Mouse (Mus musculus) liver, embryonic 14.5 days (tissue): Measurements from ENCODE around the gene Plvap. TPM values are rescaled to one million over a fixed set of nuclear protein-coding genes. Genes with fewer than 3 reads are reported as not detected.

Experiments used
- ATAC-seq: fragments of 200-750 bp; cut with Nextera tagmentation; 2 replicates; pipeline ENCODE4 v1.8.0; 2017; ENCODE audit warnings: moderate number of reproducible peaks, mild to moderate bottlenecking, moderate library complexity; ENCODE audit not compliant: insufficient read depth
- DNase-seq, 3 experiments: peaks; one replicate each; pipeline ENCODE4 v3.0.0-alpha.2; 2012 to 2013; ENCODE audit warnings: low read depth in 3 of 3, low spot score in 3 of 3
- H3K27ac ChIP-seq: fragments of 300-500 bp; sonication (generic); 2 replicates; pipeline ENCODE4 v1.5.1; 2014; ENCODE audit warnings: moderate library complexity, mild to moderate bottlenecking, control low read depth, inconsistent platforms
- H3K27me3 ChIP-seq: fragments of 300-500 bp; sonication (generic); 2 replicates; pipeline ENCODE4 v1.6.1; 2014; ENCODE audit warnings: mild to moderate bottlenecking, low read length, moderate library complexity; ENCODE audit not compliant: control insufficient read depth, insufficient read depth
- H3K36me3 ChIP-seq: fragments of 300-500 bp; sonication (generic); replicated peaks from 2 replicates; pipeline ENCODE4 v1.6.1; 2014; ENCODE audit warnings: low read depth; ENCODE audit not compliant: control insufficient read depth, insufficient read depth
- H3K4me1 ChIP-seq, 2 experiments: fragments of 200-500 bp in 1 of 2; fragments of 300-500 bp in 1 of 2; sonication (generic) in 1 of 2; replicated peaks; 2 replicates each; pipeline ENCODE4 v1.6.1; 2012 to 2014; ENCODE audit warnings: antibody characterized with exemption in 1 of 2, inconsistent platforms in 1 of 2, low read length in 1 of 2; ENCODE audit not compliant: control insufficient read depth in 2 of 2, insufficient read depth in 2 of 2
- H3K4me2 ChIP-seq: fragments of 300-500 bp; sonication (generic); 2 replicates; pipeline ENCODE4 v1.6.1; 2014; ENCODE audit warnings: low read depth, mild to moderate bottlenecking, control low read depth, moderate library complexity
- H3K4me3 ChIP-seq, 2 experiments: fragments of 200-500 bp in 1 of 2; fragments of 300-500 bp in 1 of 2; sonication (generic) in 1 of 2; 2 replicates each; pipeline ENCODE4 v1.5.1; 2012 to 2014; ENCODE audit warnings: low read depth in 2 of 2, low read length in 2 of 2, mild to moderate bottlenecking in 2 of 2, control low read depth in 1 of 2, inconsistent platforms in 1 of 2, moderate library complexity in 1 of 2; ENCODE audit not compliant: insufficient read depth in 1 of 2
- H3K9ac ChIP-seq: fragments of 300-500 bp; sonication (generic); replicated peaks from 2 replicates; pipeline ENCODE4 v1.6.1; 2014; ENCODE audit warnings: mild to moderate bottlenecking, control low read depth, moderate library complexity
- H3K9me3 ChIP-seq: fragments of 300-500 bp; sonication (generic); 2 replicates; pipeline ENCODE4 v1.6.1; 2016; ENCODE audit warnings: low read length, mixed read lengths; ENCODE audit not compliant: control insufficient read depth
- CTCF ChIP-seq: IDR thresholded peaks from 2 replicates; pipeline ENCODE4 v1.5.1; 2016; ENCODE audit warnings: antibody characterized with exemption, low read depth, control low read depth
- EP300 ChIP-seq: IDR thresholded peaks from 2 replicates; pipeline ENCODE4 v1.6.1; 2016; ENCODE audit warnings: antibody characterized with exemption, low read depth
- WGBS: fragments of 180-500 bp; shearing (Covaris S2); extraction: QIAGEN DNeasy Blood & Tissue Kit; methylation state at CpG from one replicate; pipeline ENCODE4 v1.1.7; 2014; ENCODE audit not compliant: insufficient replicate concordance; 5-methylcytosine and 5-hydroxymethylcytosine counted together
- polyA plus RNA-seq, 2 experiments: library from polyadenylated mRNA; depleted of rRNA in 1 of 2; stranded (reverse) in 1 of 2; unstranded in 1 of 2; fragments of >200 nt; fragmentation: Nextera tagmentation in 1 of 2; extraction: Ambion mirVana in 1 of 2; gene quantifications; 2 replicates each; pipeline versions ENCODE4 v1.2.1 to v1.2.3; 2012 to 2014

Plvap gene
- polyA plus RNA-seq, 2 experiments, result 15.9 to 16.8 TPM

DNA sequence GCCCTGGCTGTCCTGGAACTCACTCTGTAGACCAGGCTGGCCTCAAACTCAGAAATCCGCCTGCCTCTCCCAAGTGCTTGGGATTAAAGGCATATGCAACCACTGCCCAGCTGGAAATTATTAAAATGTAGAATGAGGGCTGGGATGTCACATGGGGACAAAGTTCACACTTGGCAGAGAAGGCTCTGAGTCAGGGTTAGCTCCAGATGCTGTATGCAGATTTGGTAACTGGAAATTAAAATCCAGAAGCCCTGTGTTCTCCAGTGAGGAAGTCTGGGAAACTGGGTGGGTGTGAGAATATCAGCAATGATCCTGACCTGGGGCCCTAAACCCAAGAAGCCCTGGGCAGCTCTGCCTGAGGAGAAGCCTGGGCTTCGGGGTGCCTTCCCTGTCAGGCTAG is 2.2 kb downstream of the Plvap start:
- no peak for TF ChIP-seq EP300
- TF ChIP-seq CTCF, result no peak
- H3K4me2 ChIP-seq, result no peak overlapping the region
- DNase-seq, result no peak
- peaks cover 25% of the 10 kb centered on the region for H3K27me3 ChIP-seq
- H3K9ac ChIP-seq, result no peak overlapping the region
- no peak overlapping the region for H3K4me3 ChIP-seq
- H3K9me3 ChIP-seq, result no peaks in the 10 kb centered on the region
- H3K27ac ChIP-seq, result no peak overlapping the region
- no peaks in the 10 kb centered on the region for H3K36me3 ChIP-seq
- WGBS, result 57% methylated on average over 2 of the region's 2 CpGs
- peaks cover 5 to 7% of the 10 kb centered on the region in 2 experiments; a peak in 3 of 4 replicates for H3K4me1 ChIP-seq
- no peak for ATAC-seq

DNA sequence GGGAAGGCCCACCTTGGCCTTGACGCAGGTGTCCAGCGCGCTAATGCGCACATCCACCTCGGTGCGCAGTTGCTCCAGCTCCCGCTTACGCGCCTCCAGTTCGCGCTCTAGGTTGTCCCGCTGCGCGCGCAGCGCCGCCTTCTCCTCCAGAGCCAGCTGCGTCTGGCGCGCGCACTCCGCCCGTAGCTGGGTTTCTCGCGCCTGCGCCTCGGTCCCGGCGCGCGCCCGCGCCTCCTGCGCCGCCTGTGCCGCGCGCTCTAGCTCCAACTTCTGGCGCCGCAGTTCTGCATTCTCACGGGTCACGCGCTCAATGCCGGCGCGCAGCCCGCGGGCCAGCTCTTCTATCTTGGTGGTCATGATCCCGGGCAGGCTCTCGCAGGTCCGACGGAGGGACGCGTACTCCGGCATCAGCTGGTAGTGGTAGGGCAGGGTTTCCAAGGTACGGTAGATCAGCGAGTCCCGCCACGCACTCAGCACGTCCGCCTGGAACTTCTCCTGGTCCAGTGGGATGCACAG is 3.9 kb downstream of the Plvap start:
- H3K9ac ChIP-seq, result no peak overlapping the region
- peak; percentile 42 to 58 (median 49) for DNase-seq

DNA sequence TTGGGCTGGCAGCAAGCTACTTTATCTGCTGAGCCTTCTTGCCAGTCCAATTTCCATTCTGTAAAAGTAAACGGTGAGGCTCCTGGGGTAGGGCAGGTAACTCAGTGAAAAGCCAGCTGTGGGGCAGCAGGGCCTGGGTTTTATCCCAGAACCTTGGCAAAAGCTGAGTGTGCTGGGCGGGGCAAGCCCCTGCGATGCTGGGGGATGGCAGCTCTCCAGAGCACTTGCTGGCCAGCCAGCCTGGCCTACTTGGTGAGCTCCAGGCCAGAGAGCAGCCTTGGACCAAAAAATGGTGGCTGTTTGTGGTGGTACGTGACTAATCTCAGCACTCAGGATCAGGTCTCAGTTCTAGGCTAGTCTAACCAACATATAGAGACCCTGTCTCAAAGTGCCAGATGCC is 5.6 kb downstream of the Plvap start:
- ATAC-seq, result no peak
- H3K9ac ChIP-seq, result no peak overlapping the region

More for the DNA sequence above, 3.9 kb downstream of the Plvap start:
- H3K27ac ChIP-seq, result no peak overlapping the region
- peak overlapping the region in 1 of 2 experiments; percentile 10; a peak in 3 of 4 replicates for H3K4me3 ChIP-seq
- peaks cover 5 to 6% of the 10 kb centered on the region in 2 experiments; a peak in 3 of 4 replicates for H3K4me1 ChIP-seq
- ATAC-seq, result peak; percentile 56
- peaks cover 25% of the 10 kb centered on the region for H3K27me3 ChIP-seq
- no peaks in the 10 kb centered on the region for H3K9me3 ChIP-seq
- H3K4me2 ChIP-seq, result peak overlapping the region; percentile 58
- no peaks in the 10 kb centered on the region for H3K36me3 ChIP-seq
- under 1% methylated on average over 61 of the region's 61 CpGs for WGBS
- no peak for TF ChIP-seq EP300
- TF ChIP-seq CTCF, result no peak

DNA sequence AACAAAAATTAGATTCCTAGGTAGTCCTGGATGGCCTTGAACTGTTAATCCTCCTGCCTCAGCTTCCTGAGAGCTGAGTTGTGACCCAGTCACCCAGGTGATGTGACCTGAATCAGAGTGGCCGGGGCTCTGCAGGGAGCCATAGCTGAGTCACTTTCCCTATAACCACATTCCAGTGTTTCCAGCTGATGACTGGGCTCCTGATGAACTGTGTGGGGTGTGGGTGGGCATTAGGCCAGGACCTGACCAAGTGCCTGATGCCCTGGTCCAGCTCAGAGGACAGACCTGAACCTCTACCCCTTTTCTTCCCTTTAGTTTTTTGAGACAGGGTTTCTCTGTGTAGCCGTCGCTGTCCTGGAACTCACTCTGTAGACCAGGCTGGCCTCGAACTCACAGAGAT is 6.2 kb downstream of the Plvap start:
- no peak overlapping the region for H3K4me2 ChIP-seq
- TF ChIP-seq CTCF (no peak), EP300 (no peak)
- 71% methylated on average over 4 of the region's 4 CpGs for WGBS
- H3K4me1 ChIP-seq, result no peaks in the 10 kb centered on the region
- ATAC-seq (no peak), DNase-seq (no peak)
- no peak overlapping the region for H3K9ac ChIP-seq
- no peaks in the 10 kb centered on the region for H3K36me3 ChIP-seq
- no peaks in the 10 kb centered on the region for H3K9me3 ChIP-seq
- H3K27me3 ChIP-seq, result peaks cover 25% of the 10 kb centered on the region
- no peak overlapping the region for H3K27ac ChIP-seq
- H3K4me3 ChIP-seq, result no peak overlapping the region

More for the DNA sequence above, 5.6 kb downstream of the Plvap start:
- no peak overlapping the region for H3K27ac ChIP-seq
- no peak for DNase-seq
- no peaks in the 10 kb centered on the region for H3K4me1 ChIP-seq
- no peaks in the 10 kb centered on the region for H3K9me3 ChIP-seq
- no peak overlapping the region for H3K4me3 ChIP-seq
- H3K36me3 ChIP-seq, result no peaks in the 10 kb centered on the region
- H3K4me2 ChIP-seq, result no peak overlapping the region
- H3K27me3 ChIP-seq, result peaks cover 25% of the 10 kb centered on the region
- TF ChIP-seq CTCF (no peak), EP300 (no peak)
- WGBS, result 67% methylated on average over 4 of the region's 4 CpGs

DNA sequence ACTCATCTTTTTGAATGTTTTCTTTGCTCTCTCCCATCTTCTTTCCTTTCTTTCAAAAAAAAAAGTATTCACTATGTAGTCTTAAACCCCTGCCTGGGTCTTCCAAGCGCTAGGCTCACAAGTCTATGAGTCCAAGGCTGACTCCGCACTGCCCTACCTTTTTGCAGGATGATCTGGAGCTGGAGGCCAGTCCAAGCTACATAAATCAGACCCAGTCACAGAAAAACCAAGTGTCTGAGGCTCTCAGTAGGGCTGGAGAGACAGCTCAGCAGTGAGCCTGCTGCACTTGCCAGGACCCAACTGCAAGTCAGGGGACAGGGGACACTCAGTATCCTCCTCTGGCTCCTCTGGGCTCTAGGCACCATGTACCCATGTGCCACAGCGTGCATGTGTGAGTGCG is 7.2 kb downstream of the Plvap start:
- Histone ChIP-seq H3K36me3 (no peaks in the 10 kb centered on the region), H3K9ac (no peak overlapping the region), H3K4me3 (no peak overlapping the region), H3K27me3 (peaks cover 25% of the 10 kb centered on the region), H3K4me2 (no peak overlapping the region), H3K27ac (no peak overlapping the region), H3K4me1 (no peaks in the 10 kb centered on the region; a peak in 1 of 4 replicates), H3K9me3 (no peaks in the 10 kb centered on the region)
- TF ChIP-seq EP300, result no peak
- no peak for TF ChIP-seq CTCF
- WGBS, result 84% methylated on average over 4 of the region's 4 CpGs
- no peak for DNase-seq
- ATAC-seq, result no peak
